Mouse (Mus musculus) CD4-positive, CD25-positive, alpha-beta regulatory T cell, adult 4 months (primary cell): ENCODE measurements around the gene Scrt2. TPM values are rescaled to one million over a fixed set of nuclear protein-coding genes. Genes with fewer than 3 reads are reported as not detected.
"Not testable (repeated sequence)": the region's sequence is repeated elsewhere in the genome, so short reads cannot be mapped to it uniquely, and the experiment has no call there.

Experiments
- ATAC-seq: one replicate; pipeline ENCODE4 v1.8.0; 2017
- polyA plus RNA-seq, 2 experiments: library from polyadenylated mRNA; unstranded; fragments of 100-300 nt; shearing (Covaris generic); gene quantifications; one replicate each; pipeline ENCODE4 v1.2.1; 2017

Gene Scrt2
- polyA plus RNA-seq: not detected

- no peak for ATAC-seq
Observed at GRCm38 (mm10) chr2:152080685-152081541, at the start of gene Scrt2. TSS of gene Scrt2 (plus strand) at chr2:152081529.

GRCm38 (mm10) chr2:152040101-152040500 lies 41.2 kb upstream of the Scrt2 start:
- no peak for ATAC-seq

GRCm38 (mm10) chr2:152047116-152048002 lies 34.0 kb upstream of the Scrt2 start:
- no peak for ATAC-seq

GRCm38 (mm10) chr2:152048003-152048980 lies 33.0 kb upstream of the Scrt2 start:
- ATAC-seq: no peak

GRCm38 (mm10) chr2:152048981-152049441 lies 32.3 kb upstream of the Scrt2 start:
- no peak for ATAC-seq

- ATAC-seq: no peak
Observed at GRCm38 (mm10) chr2:152049611-152050270, 31.6 kb upstream of the Scrt2 start.

- no peak for ATAC-seq
Observed at GRCm38 (mm10) chr2:152050316-152050715, 31.0 kb upstream of the Scrt2 start.

- no peak for ATAC-seq
Observed at GRCm38 (mm10) chr2:152051985-152052384, 29.3 kb upstream of the Scrt2 start.

GRCm38 (mm10) chr2:152055406-152055805 lies 25.9 kb upstream of the Scrt2 start:
- no peak for ATAC-seq

GRCm38 (mm10) chr2:152056368-152057251 lies 24.7 kb upstream of the Scrt2 start:
- no peak for ATAC-seq

- ATAC-seq: no peak
Observed at GRCm38 (mm10) chr2:152057252-152057563, 24.1 kb upstream of the Scrt2 start.

GRCm38 (mm10) chr2:152062817-152063216 lies 18.5 kb upstream of the Scrt2 start:
- not testable (repeated sequence) for ATAC-seq

- no peak for ATAC-seq
Observed at GRCm38 (mm10) chr2:152068660-152069433, 12.5 kb upstream of the Scrt2 start.

GRCm38 (mm10) chr2:152069434-152069786 lies 11.9 kb upstream of the Scrt2 start:
- ATAC-seq: no peak

- ATAC-seq: no peak
Observed at GRCm38 (mm10) chr2:152069941-152070340, 11.4 kb upstream of the Scrt2 start.

GRCm38 (mm10) chr2:152074521-152074920 lies 6.8 kb upstream of the Scrt2 start:
- no peak for ATAC-seq

GRCm38 (mm10) chr2:152075294-152075889 lies 5.9 kb upstream of the Scrt2 start:
- no peak for ATAC-seq

GRCm38 (mm10) chr2:152077337-152077736 lies 4.0 kb upstream of the Scrt2 start:
- no peak for ATAC-seq

GRCm38 (mm10) chr2:152081641-152082448 lies 516 bp downstream of the Scrt2 start:
- peak; percentile 37 for ATAC-seq
